Mouse (Mus musculus): ENCODE measurements at regions not wholly inside any gene's neighbourhood (a gene's known extent, or its start where the extent isn't known, plus 50 kb on each side); places are given as distances from the start of the nearest gene placed in this dataset.

DNA sequence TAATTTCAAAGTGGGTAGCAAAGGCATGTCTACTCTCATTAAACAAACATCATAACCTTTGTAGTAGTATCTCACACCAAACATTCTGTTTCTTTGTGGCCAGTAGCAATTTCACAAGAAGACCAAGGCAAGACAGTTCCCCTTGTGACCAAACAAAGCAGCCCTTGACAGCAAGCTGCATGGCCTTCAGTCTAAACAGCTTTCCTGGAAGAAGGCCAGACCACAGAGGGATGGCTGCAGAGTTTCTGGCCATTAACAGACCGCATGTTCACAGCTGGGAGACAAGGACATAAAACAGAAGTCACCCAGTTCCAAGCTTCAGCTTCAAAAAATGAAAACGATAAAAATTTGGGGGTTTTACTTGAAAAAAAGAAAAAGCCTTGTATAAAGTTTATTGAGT lies 1040.0 kb downstream of the Slc16a7 start:
- TF ChIP-seq CTCF (conservative IDR thresholded peaks at IDR 0.05): no peak
- H3K27ac ChIP-seq: no peak overlapping the region
- DNase-seq (ENCODE audit: low spot score in 2 of 2): no peak
- H3K4me3 ChIP-seq: no peak overlapping the region

DNA sequence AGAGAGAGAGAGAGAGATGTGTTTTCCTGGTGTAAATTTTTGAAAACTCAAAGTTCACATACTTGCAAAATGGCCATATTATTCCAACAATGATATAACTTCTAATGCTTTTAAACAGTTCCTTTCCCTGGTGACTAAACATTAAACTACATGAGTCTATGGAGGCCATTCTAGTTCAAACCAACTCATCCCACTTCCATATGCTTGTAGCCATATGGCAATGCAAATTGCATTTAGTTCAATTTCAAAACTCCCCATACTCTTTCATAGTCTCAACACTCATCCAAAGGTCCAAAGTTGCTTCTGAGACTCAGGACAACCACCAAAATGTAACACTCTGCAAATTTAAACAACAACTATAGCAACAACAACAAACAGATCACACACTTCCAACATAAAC lies 1026.5 kb downstream of the Slc16a7 start:
- Histone ChIP-seq H3K4me3 (no peak overlapping the region), H3K27ac (no peak overlapping the region)
- DNase-seq (ENCODE audit: low spot score in 2 of 2): no peak
- TF ChIP-seq CTCF (conservative IDR thresholded peaks at IDR 0.05): no peak

DNA sequence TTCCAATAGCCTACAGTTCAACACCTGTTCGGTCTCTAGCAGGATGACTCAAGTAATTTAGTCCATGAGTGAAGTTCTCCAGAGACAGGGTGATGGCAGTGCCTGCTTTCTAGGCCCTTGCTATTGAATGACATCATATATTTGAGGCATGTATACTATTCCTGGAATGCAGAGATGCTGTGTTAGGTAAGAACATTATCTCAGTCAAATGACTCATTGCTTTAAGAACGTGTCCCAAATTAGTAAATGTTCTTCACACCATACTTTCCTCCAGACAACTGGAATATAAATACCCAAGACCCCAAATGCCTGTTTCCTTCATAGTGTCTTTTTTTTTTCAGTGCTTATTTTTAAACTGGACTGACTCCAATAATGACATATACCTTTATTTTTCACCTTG lies 1018.3 kb downstream of the Slc16a7 start:
- Histone ChIP-seq H3K4me3 (no peak overlapping the region), H3K27ac (no peak overlapping the region)
- TF ChIP-seq CTCF (conservative IDR thresholded peaks at IDR 0.05): no peak
- no peak for DNase-seq (ENCODE audit: low spot score in 2 of 2)

DNA sequence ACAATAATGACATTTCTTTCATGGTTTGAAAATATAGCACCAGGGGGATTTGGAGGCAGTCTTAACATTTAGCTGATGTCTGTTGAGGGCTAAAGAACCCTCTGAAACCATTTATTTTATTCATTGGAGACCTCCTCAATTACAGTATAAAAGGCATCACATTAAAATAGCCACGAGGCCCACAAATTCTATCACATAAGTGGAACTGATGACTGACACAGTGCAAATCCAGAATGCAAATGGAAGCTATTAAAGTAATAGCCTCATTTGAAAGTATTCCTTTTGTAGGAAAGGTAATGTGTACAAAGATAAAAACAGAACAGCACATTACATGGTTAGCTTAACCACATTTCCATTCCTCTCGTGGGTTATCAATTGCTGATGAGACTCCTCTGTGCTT lies 986.6 kb downstream of the Slc16a7 start:
- H3K27ac ChIP-seq: no peak overlapping the region
- no peak for TF ChIP-seq CTCF (conservative IDR thresholded peaks at IDR 0.05)

DNA sequence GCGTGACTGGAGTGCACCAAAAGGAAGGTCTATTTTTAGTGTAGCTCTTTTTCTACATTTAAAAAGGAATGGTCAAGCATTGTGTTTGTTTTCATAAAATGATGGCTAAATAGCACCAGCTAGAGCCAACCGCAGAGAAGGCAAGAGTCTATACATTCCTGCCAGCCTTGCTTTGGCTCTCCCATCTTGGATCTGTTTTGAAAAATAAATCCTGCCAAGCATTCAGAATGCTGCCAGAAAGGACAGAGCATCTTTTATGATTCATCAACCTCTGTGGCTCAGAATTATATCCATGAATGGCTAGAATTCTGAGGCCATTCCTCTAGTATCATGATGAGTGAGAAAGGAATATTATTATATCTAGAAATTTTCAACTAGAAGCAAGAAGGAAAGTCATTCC lies 979.6 kb downstream of the Slc16a7 start:
- Histone ChIP-seq H3K4me3 (no peak overlapping the region), H3K27ac (no peak overlapping the region)
- DNase-seq (ENCODE audit: low spot score in 2 of 2): no peak
- TF ChIP-seq CTCF (conservative IDR thresholded peaks at IDR 0.05): no peak

More for the DNA sequence above, 986.6 kb downstream of the Slc16a7 start:
- no peak for DNase-seq (ENCODE audit: low spot score in 2 of 2)
- H3K4me3 ChIP-seq: no peak overlapping the region

DNA sequence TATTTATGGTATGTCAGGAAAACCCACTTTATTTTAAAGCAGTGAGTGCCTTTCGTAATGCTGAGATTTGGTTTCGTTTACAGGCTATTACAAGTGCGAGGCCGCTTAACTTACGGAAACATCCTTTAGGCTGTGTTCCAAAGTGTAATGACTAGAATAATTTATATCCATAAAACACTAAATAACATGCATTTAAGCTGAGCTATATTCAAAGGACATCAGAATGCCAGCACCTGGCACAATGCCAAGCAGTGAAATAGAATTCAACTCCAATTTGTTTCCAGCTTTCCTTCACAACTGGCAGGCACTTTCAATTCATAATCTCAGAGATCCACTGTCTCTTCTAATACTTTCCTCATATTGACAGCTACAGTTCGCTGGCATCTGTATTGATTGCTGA lies 972.7 kb downstream of the Slc16a7 start:
- Histone ChIP-seq H3K27ac (no peak overlapping the region), H3K4me3 (no peak overlapping the region)
- DNase-seq (ENCODE audit: low spot score in 2 of 2): no peak
- TF ChIP-seq CTCF (conservative IDR thresholded peaks at IDR 0.05): no peak

DNA sequence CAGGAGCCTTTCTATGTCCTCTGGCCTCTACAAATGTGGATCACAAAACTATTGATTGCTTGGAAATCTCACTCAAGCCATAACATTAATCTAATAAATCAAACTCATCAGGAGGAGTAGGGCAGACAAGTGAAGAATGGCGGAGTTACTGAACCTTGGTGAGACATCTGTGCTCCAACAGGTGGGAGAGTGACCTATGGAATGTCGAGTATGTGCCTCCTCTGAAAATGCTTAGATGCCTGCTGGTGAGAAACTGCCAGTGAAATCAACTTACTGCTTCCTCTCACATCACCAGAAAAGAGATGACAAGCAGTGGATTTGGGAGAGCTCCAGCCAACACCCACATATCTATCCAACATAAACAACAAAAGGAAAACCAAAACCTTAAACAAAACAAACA lies 965.8 kb downstream of the Slc16a7 start:
- H3K4me3 ChIP-seq: no peak overlapping the region
- H3K27ac ChIP-seq: no peak overlapping the region
- no peak for TF ChIP-seq CTCF (conservative IDR thresholded peaks at IDR 0.05)
- DNase-seq (ENCODE audit: low spot score in 2 of 2): no peak

Measured in layer of hippocampus, adult 2 months (tissue).